Comparison of ENCODE assay signal across 16 mouse cellular contexts in the genomic region with DNA sequence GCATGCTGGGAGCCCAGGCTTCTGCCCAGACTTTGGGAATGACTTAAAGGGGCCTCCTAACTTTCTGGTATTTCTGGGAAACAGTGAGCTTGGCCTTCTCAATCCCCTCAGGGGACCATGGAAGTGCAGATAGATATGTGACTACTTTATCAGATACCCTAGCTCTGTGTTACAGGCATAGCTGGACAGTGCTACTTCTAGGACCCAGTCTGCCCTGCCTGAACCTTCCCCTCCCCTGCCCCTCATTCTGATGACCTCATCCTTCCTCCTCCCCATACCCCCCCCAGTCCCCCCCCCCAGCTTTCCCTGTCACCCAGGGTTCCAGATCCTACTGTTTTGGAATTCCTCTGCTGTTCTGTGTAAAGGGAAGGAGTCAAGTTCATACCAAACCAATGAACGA. TPM values are rescaled to one million over a fixed set of nuclear protein-coding genes. Genes with fewer than 3 reads are reported as not detected.
"Had no signal": no experiment of that assay in that cellular context is flagged by ENCODE, and none has a peak within 500 bp of the region (broad histone marks: within the 10 kb centered on the region; RNA-seq: fewer than 3 reads in every experiment).

No protein-coding gene starts in this region.

RNA-seq across cellular contexts. Expression of a gene that starts 56.2 kb away (rescaled TPM):
- total RNA-seq: forebrain, postnatal 0 days had no signal
- polyA plus RNA-seq: cerebellum, adult 2 months; cortical plate, adult 2 months; embryonic facial prominence, embryonic 10.5 days; embryonic facial prominence, embryonic 11.5 days; embryonic facial prominence, embryonic 12.5 days; embryonic facial prominence, embryonic 13.5 days; embryonic facial prominence, embryonic 14.5 days; embryonic facial prominence, embryonic 15.5 days; forebrain, embryonic 10.5 days; forebrain, embryonic 11.5 days; forebrain, embryonic 12.5 days; forebrain, embryonic 13.5 days; forebrain, embryonic 14.5 days; forebrain, embryonic 15.5 days; forebrain, postnatal 0 days; frontal cortex, adult 2 months had no signal
